Mouse (Mus musculus) G1E (cell line): ENCODE data around the gene Rpap3.

Experiments used
- CTCF ChIP-seq: IDR thresholded peaks from 2 replicates; pipeline ENCODE4 v1.5.1; 2012; ENCODE audit warnings: low read depth, low read length, inconsistent platforms, mixed read lengths
- GATA2 ChIP-seq: IDR thresholded peaks from 2 replicates; pipeline ENCODE4 v1.6.1; 2012; ENCODE audit warnings: low read depth, low read length, inconsistent platforms, borderline replicate concordance

- no peak for TF ChIP-seq CTCF
- no peak for TF ChIP-seq GATA2
Observed at GRCm38 (mm10) chr15:97748964-97749363, 43.3 kb upstream of the Rpap3 start.
